In genomic region chr3:144801861-144802260, GRCm38 (mm10) we compare ENCODE assay signal across 7 mouse cellular contexts. TPM values are rescaled to one million over a fixed set of nuclear protein-coding genes. Genes with fewer than 3 reads are reported as not detected.
DNase-seq lines count a peak whose midpoint lies in the region; ATAC-seq and TF ChIP-seq lines count a peak whose summit lies in the region.

No protein-coding gene starts in this region.

- H3K9me3 ChIP-seq in hindbrain, embryonic 14.5 days (ENCODE audit: control insufficient read depth, low read length): no peaks in the 10 kb centered on the region
- H3K9me3 ChIP-seq in hindbrain, embryonic 13.5 days: no peaks in the 10 kb centered on the region
- H3K9me3 ChIP-seq in limb, embryonic 14.5 days (ENCODE audit: control insufficient read depth, low read length): no peaks in the 10 kb centered on the region

- no peak overlapping the region for H3K4me3 ChIP-seq in hindbrain, embryonic 14.5 days (replicated peaks; ENCODE audit: low read length)
- H3K4me3 ChIP-seq in hindbrain, embryonic 13.5 days: no peak overlapping the region
- no peak overlapping the region for H3K4me3 ChIP-seq in limb, embryonic 14.5 days (replicated peaks; ENCODE audit: low read length)

- H3K4me1 ChIP-seq in hindbrain, embryonic 14.5 days (replicated peaks; ENCODE audit: control insufficient read depth, insufficient read depth, low read length): no peaks in the 10 kb centered on the region
- H3K4me1 ChIP-seq in hindbrain, embryonic 13.5 days (replicated peaks): no peaks in the 10 kb centered on the region
- no peaks in the 10 kb centered on the region for H3K4me1 ChIP-seq in limb, embryonic 14.5 days (ENCODE audit: control insufficient read depth, insufficient read depth, low read length)

- no peak overlapping the region for H3K4me2 ChIP-seq in hindbrain, embryonic 14.5 days (replicated peaks)
- no peak overlapping the region for H3K4me2 ChIP-seq in hindbrain, embryonic 13.5 days
- no peak overlapping the region for H3K4me2 ChIP-seq in limb, embryonic 14.5 days (replicated peaks; ENCODE audit: low read depth, low read length, severe bottlenecking)

- H3K27me3 ChIP-seq in hindbrain, embryonic 14.5 days (ENCODE audit: control insufficient read depth, insufficient read depth, low read length): no peaks in the 10 kb centered on the region
- H3K27me3 ChIP-seq in hindbrain, embryonic 13.5 days: no peaks in the 10 kb centered on the region
- no peaks in the 10 kb centered on the region for H3K27me3 ChIP-seq in limb, embryonic 14.5 days (ENCODE audit: control insufficient read depth, insufficient read depth, low read length)

- H3K9ac ChIP-seq in hindbrain, embryonic 14.5 days: no peak overlapping the region
- H3K9ac ChIP-seq in hindbrain, embryonic 13.5 days: no peak overlapping the region
- no peak overlapping the region for H3K9ac ChIP-seq in limb, embryonic 14.5 days (ENCODE audit: low read depth, low read length, severe bottlenecking)

- TF ChIP-seq POLR2A in limb, embryonic 14.5 days (IDR thresholded peaks at IDR 0.05; ENCODE audit: borderline replicate concordance, extremely low read depth, insufficient read depth, insufficient read length): no peak

- 37% methylated on average over 8 of the region's 8 CpGs for WGBS in hindbrain, embryonic 14.5 days
- 41% methylated on average over 8 of the region's 8 CpGs for WGBS in hindbrain, embryonic 13.5 days
- 29% methylated on average over 8 of the region's 8 CpGs for WGBS in limb, embryonic 14.5 days

- H3K27ac ChIP-seq in hindbrain, embryonic 14.5 days: no peak overlapping the region
- H3K27ac ChIP-seq in hindbrain, embryonic 13.5 days: no peak overlapping the region
- no peak overlapping the region for H3K27ac ChIP-seq in limb, embryonic 14.5 days (replicated peaks; ENCODE audit: low read depth, low read length)

- no peaks in the 10 kb centered on the region for H3K36me3 ChIP-seq in hindbrain, embryonic 14.5 days (replicated peaks; ENCODE audit: control insufficient read depth, insufficient read depth)
- H3K36me3 ChIP-seq in hindbrain, embryonic 13.5 days: no peaks in the 10 kb centered on the region
- no peaks in the 10 kb centered on the region for H3K36me3 ChIP-seq in limb, embryonic 14.5 days (ENCODE audit: control insufficient read depth, insufficient read depth, low read length)

- DNase-seq in hindbrain, embryonic 14.5 days (ENCODE audit: low spot score): peak; percentile 27
- peak; percentile 18 for DNase-seq in thymus, postnatal 4 days
- DNase-seq in thymus, postnatal 10 days (ENCODE audit: low spot score in 2 of 2): no peak
- DNase-seq in c-Kit-positive CD71-negative TER-119-negative erythroid progenitor cells, embryonic 14.5 days (ENCODE audit: low read depth): peak; percentile 4
- DNase-seq in limb, embryonic 14.5 days (ENCODE audit: low spot score): peak; percentile 32

- no peak for ATAC-seq in hindbrain, embryonic 14.5 days (ENCODE audit: low FRiP score)
- ATAC-seq in hindbrain, embryonic 13.5 days (ENCODE audit: low FRiP score): no peak
- no peak for ATAC-seq in limb, embryonic 14.5 days (ENCODE audit: low FRiP score, low read depth)
- no peak for ATAC-seq in inflammation-experienced regulatory T-cells, adult 6 months

RNA-seq across cellular contexts. Expression of gene Clca3a2, which starts 17.4 kb away (rescaled TPM):
- not detected in 2 replicates for polyA plus RNA-seq in hindbrain, embryonic 14.5 days (2014; fragmentation: Nextera tagmentation; extraction: Ambion mirVana)
- polyA plus RNA-seq in hindbrain, embryonic 13.5 days (2015; fragmentation: Nextera tagmentation; extraction: Ambion mirVana): not detected in 2 replicates
- 0.11 and 0.17 TPM in 2 replicates for polyA plus RNA-seq in limb, embryonic 14.5 days (2012; rRNA removed)
- polyA plus RNA-seq in limb, embryonic 14.5 days (2014; fragmentation: Nextera tagmentation; extraction: Ambion mirVana): 0.12 and 0.26 TPM in 2 replicates
- not detected for polyA plus RNA-seq in inflammation-experienced regulatory T-cells, adult 6 months (2017; shearing (Covaris generic))

RNA-seq across cellular contexts. Expression of gene Clca3a1, which starts 41.1 kb away (rescaled TPM):
- polyA plus RNA-seq in hindbrain, embryonic 14.5 days (2014; fragmentation: Nextera tagmentation; extraction: Ambion mirVana): 0.21 and 0.27 TPM in 2 replicates
- polyA plus RNA-seq in hindbrain, embryonic 13.5 days (2015; fragmentation: Nextera tagmentation; extraction: Ambion mirVana): 0.13 and 0.14 TPM in 2 replicates
- polyA plus RNA-seq in limb, embryonic 14.5 days (2012; rRNA removed): 2.0 and 2.1 TPM in 2 replicates
- polyA plus RNA-seq in limb, embryonic 14.5 days (2014; fragmentation: Nextera tagmentation; extraction: Ambion mirVana): 0.58 and 0.70 TPM in 2 replicates
- polyA plus RNA-seq in inflammation-experienced regulatory T-cells, adult 6 months (2017; shearing (Covaris generic)): not detected

RNA-seq across cellular contexts. Expression of gene Clca3b, which starts 47.3 kb away (rescaled TPM):
- not detected in 2 replicates for polyA plus RNA-seq in hindbrain, embryonic 14.5 days (2014; fragmentation: Nextera tagmentation; extraction: Ambion mirVana)
- polyA plus RNA-seq in hindbrain, embryonic 13.5 days (2015; fragmentation: Nextera tagmentation; extraction: Ambion mirVana): not detected in 2 replicates
- not detected in 2 replicates for polyA plus RNA-seq in limb, embryonic 14.5 days (2012; rRNA removed)
- polyA plus RNA-seq in limb, embryonic 14.5 days (2014; fragmentation: Nextera tagmentation; extraction: Ambion mirVana): not detected in 2 replicates
- not detected for polyA plus RNA-seq in inflammation-experienced regulatory T-cells, adult 6 months (2017; shearing (Covaris generic))

Comparison
In these comparisons a context has a peak if more than half of its experiments do, and no peak if none do; other contexts are left out.
1. DNase-seq: peak in hindbrain, embryonic 14.5 days (single experiment), thymus, postnatal 4 days (single experiment), c-Kit-positive CD71-negative TER-119-negative erythroid progenitor cells, embryonic 14.5 days (single experiment) and limb, embryonic 14.5 days (single experiment); none in thymus, postnatal 10 days (0 of 2).